Comparison of ENCODE assay signal across 7 mouse cellular contexts in genomic region chr14:25377554-25377899, GRCm38 (mm10).
DNase-seq lines count a peak whose midpoint lies in the region; ATAC-seq and TF ChIP-seq lines count a peak whose summit lies in the region.

No protein-coding gene starts in this region.

- no peak overlapping the region for H3K27ac ChIP-seq in testis, adult 2 months (ENCODE audit: control insufficient read depth, insufficient read depth, low read depth, low read length)
- H3K27ac ChIP-seq in forebrain, embryonic 15.5 days (replicated peaks), result peak overlapping the region; percentile 98
- peak overlapping the region; percentile 79 for H3K27ac ChIP-seq in liver, embryonic 12.5 days
- peak overlapping the region; percentile 99 for H3K27ac ChIP-seq in stomach, postnatal 0 days (replicated peaks)

- no peak for DNase-seq in testis, postnatal 14 days (ENCODE audit: low spot score)
- DNase-seq in stomach, postnatal 0 days (ENCODE audit: low spot score), result no peak
- no peak for DNase-seq in right cerebral cortex, adult 18-20 months
- DNase-seq in cerebellum, adult 9-10 months, result no peak

- H3K4me1 ChIP-seq in testis, adult 2 months (ENCODE audit: control insufficient read depth, insufficient read depth, low read length), result peaks cover 12% of the 10 kb centered on the region
- peaks cover 47% of the 10 kb centered on the region for H3K4me1 ChIP-seq in forebrain, embryonic 15.5 days
- H3K4me1 ChIP-seq in liver, embryonic 12.5 days, result peaks cover 26% of the 10 kb centered on the region
- peaks cover 10% of the 10 kb centered on the region for H3K4me1 ChIP-seq in stomach, postnatal 0 days (replicated peaks; ENCODE audit: control insufficient read depth, insufficient read depth)

- H3K9me3 ChIP-seq in forebrain, embryonic 15.5 days, result no peaks in the 10 kb centered on the region
- H3K9me3 ChIP-seq in liver, embryonic 12.5 days (replicated peaks), result no peaks in the 10 kb centered on the region
- H3K9me3 ChIP-seq in stomach, postnatal 0 days (ENCODE audit: control insufficient read depth, low read length), result no peaks in the 10 kb centered on the region

- TF ChIP-seq CTCF in testis, adult 2 months (IDR thresholded peaks at IDR 0.05; ENCODE audit: control insufficient read depth, insufficient read depth, insufficient replicate concordance, low read depth, low read length), result no peak
- TF ChIP-seq CTCF in stomach, postnatal 0 days (IDR thresholded peaks at IDR 0.05; ENCODE audit: low read depth), result no peak

- peak overlapping the region; percentile 62 for H3K9ac ChIP-seq in forebrain, embryonic 15.5 days (replicated peaks)
- H3K9ac ChIP-seq in liver, embryonic 12.5 days, result no peak overlapping the region; the same call in 1 of the 2 replicates
- peak overlapping the region; percentile 87; the same call in 1 of the 2 replicates for H3K9ac ChIP-seq in stomach, postnatal 0 days (ENCODE audit: low read length)

- H3K27me3 ChIP-seq in testis, adult 2 months (ENCODE audit: control insufficient read depth, insufficient read depth, low read length), result no peaks in the 10 kb centered on the region
- H3K27me3 ChIP-seq in forebrain, embryonic 15.5 days, result no peaks in the 10 kb centered on the region
- H3K27me3 ChIP-seq in liver, embryonic 12.5 days (replicated peaks), result peaks cover 60% of the 10 kb centered on the region
- H3K27me3 ChIP-seq in stomach, postnatal 0 days (ENCODE audit: control insufficient read depth, insufficient read depth, low read length), result no peaks in the 10 kb centered on the region

- no peak for TF ChIP-seq POLR2A in testis, adult 2 months (IDR thresholded peaks at IDR 0.05; ENCODE audit: control insufficient read depth, low read depth, low read length)

- H3K4me2 ChIP-seq in forebrain, embryonic 15.5 days (replicated peaks), result peak overlapping the region; percentile 54
- H3K4me2 ChIP-seq in liver, embryonic 12.5 days, result peak overlapping the region; percentile 75
- peak overlapping the region; percentile 74 for H3K4me2 ChIP-seq in stomach, postnatal 0 days (replicated peaks; ENCODE audit: low read depth)

- 0% methylated on average over 8 of the region's 8 CpGs for WGBS in forebrain, embryonic 15.5 days
- WGBS in liver, embryonic 12.5 days (ENCODE audit: insufficient replicate concordance), result 14% methylated on average over 8 of the region's 8 CpGs
- 8% methylated on average over 6 of the region's 8 CpGs for WGBS in stomach, postnatal 0 days

- ATAC-seq in forebrain, embryonic 15.5 days (replicated peaks), result peak; percentile 89
- peak; percentile 36 for ATAC-seq in liver, embryonic 12.5 days
- peak; percentile 47 for ATAC-seq in stomach, postnatal 0 days (ENCODE audit: low FRiP score, low TSS enrichment)

- H3K36me3 ChIP-seq in testis, adult 2 months (ENCODE audit: control insufficient read depth, insufficient read depth, low read length), result no peaks in the 10 kb centered on the region
- no peaks in the 10 kb centered on the region for H3K36me3 ChIP-seq in forebrain, embryonic 15.5 days
- H3K36me3 ChIP-seq in liver, embryonic 12.5 days, result no peaks in the 10 kb centered on the region
- H3K36me3 ChIP-seq in stomach, postnatal 0 days (ENCODE audit: control insufficient read depth, insufficient read depth, low read length), result no peaks in the 10 kb centered on the region

- no peak for TF ChIP-seq EP300 in stomach, postnatal 0 days (optimal IDR thresholded peaks at IDR 0.05)

- H3K4me3 ChIP-seq in testis, adult 2 months (ENCODE audit: control insufficient read depth, low read depth, low read length), result peak overlapping the region; percentile 17
- peak overlapping the region; percentile 41 for H3K4me3 ChIP-seq in forebrain, embryonic 15.5 days
- H3K4me3 ChIP-seq in liver, embryonic 12.5 days, result peak overlapping the region; percentile 52
- peak overlapping the region; percentile 49; the same call in 1 of the 2 replicates for H3K4me3 ChIP-seq in stomach, postnatal 0 days (ENCODE audit: low read depth, low read length)

Comparison
In these comparisons a context has a peak if more than half of its experiments do, and no peak if none do; other contexts are left out.
1. ATAC-seq: peak in every context shown above with its lines; median percentile 89 in forebrain, embryonic 15.5 days; 47 in stomach, postnatal 0 days; 36 in liver, embryonic 12.5 days.